ENCODE assay signal across 8 mouse cellular contexts in the genomic region with DNA sequence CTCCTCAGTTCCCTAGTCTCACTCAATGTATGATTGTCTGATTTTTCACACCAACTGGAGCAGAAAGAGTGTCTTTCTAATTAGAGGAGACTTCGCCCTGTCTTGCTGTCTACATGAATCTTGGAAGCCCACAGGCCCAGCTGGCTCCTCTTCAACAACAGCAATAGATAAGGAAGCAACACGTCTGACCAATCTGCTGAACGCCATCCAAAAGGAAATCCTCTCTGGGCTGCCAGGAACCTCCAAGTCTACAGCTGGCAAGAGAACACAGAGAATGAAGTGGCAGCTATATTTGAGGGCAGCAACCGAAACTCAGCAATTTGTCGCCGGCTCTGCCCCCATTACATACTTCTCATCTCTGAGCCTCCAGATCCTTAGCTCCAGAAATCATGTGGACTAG.
DNase-seq lines count a peak whose midpoint lies in the region.

No protein-coding gene starts in this region.

- peak; percentile 15 for DNase-seq in ovary, adult 18-20 months (ENCODE audit: low spot score)
- no peak for DNase-seq in ovary, postnatal 10 days (ENCODE audit: low spot score)
- DNase-seq in gonadal fat pad, adult 2 months (ENCODE audit: low read depth): peak; percentile 19
- DNase-seq in kidney, postnatal 4 days: peak; percentile 28 to 45
- peak; percentile 8 to 12 for DNase-seq in right cerebral cortex, postnatal 36 days (ENCODE audit: low spot score in 2 of 2)
- no peak for DNase-seq in T-cell, adult 2 months (ENCODE audit: low spot score)
- DNase-seq in cerebellum, adult 8-10 months: no peak
- no peak for DNase-seq in gastrocnemius, postnatal 36 days

- intact Hi-C loops in gastrocnemius, postnatal 36 days (cut with DNase I): no loop called here

Comparison
In these comparisons a context has a peak if more than half of its experiments do, and no peak if none do; other contexts are left out.
1. DNase-seq: peak in ovary, adult 18-20 months (single experiment), gonadal fat pad, adult 2 months (single experiment), kidney, postnatal 4 days (2 of 2) and right cerebral cortex, postnatal 36 days (2 of 2); none in ovary, postnatal 10 days (single experiment), T-cell, adult 2 months (single experiment), cerebellum, adult 8-10 months (single experiment) and gastrocnemius, postnatal 36 days (0 of 2).